Mouse (Mus musculus): Measurements from ENCODE around the gene Gm44503.

DNA sequence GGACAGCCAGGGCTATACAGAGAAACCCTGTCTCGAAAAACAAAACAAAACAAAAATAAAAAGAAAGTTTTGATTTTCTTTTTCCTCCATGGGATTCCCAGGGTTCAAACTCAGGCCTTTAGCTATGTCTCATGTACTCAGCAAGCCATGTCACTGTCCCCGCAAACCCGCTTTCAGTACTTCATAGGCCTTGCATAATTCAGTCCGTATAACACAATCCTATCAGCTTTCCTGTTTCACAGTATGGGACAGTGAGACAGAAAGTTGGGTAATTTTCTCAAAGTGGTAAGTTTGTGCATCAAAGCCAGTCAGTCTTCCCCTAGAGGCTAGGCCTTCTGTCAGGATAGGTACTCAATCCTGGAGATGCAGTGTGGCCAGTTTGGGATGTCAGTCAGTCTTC, 100.6 kb downstream of the Gm44503 start:
- no peak for TF ChIP-seq EP300 (IDR thresholded peaks at IDR 0.05; ENCODE audit: insufficient read depth, low read depth, low read length)
- TF ChIP-seq POLR2A (IDR thresholded peaks at IDR 0.05; ENCODE audit: insufficient read depth, low read depth, low read length) = no peak
- no peak for TF ChIP-seq CTCF (IDR thresholded peaks at IDR 0.05)
